Mouse (Mus musculus) layer of hippocampus, postnatal 36 days (tissue): ENCODE measurements at regions not wholly inside any gene's neighbourhood (a gene's known extent, or its start where the extent isn't known, plus 50 kb on each side); places are given as distances from the start of the nearest gene placed in this dataset.

Experiments used
- DNase-seq, 2 experiments: peaks; one replicate each; pipeline ENCODE4 v3.0.0; 2022

DNA sequence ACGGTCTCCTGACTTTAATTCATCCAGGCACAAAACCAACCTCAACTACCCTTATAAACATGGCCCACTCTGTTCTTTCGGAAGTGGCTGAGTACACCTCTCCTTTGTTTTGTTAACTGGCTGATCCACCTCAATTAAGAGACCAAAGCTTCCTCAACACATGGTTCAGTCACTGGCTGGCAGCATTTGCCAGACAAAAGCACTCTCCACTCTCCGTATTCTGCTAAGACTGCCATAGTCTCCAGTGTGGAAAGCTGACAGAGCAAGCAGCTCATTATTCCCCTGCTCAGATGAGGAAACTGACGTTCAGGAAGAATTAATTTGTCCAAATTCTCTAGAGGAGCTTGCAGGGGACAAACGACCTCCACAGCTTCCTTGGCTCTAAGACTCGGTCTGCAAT is 56.5 kb upstream of the Clint1 start:
- no peak for DNase-seq

DNA sequence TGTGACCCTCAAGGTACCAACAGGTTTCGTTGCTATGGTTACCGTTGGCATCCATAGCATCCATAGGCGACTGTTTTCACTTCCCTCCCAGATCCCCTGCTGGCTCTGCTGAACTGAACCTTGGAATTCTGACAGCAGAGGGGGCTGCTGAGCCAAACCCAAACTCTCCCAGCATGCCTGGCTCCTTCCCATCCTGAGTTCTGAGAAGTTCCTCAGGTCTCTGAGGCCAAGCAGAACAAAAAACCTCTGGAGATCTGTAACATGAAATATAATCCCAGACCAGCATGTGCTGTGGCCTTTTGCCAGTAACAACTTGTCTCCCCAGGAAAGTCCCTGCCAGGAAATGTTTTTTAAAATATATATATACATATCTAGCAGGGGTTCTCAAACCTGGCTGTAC is 56.1 kb upstream of the Clint1 start:
- peak; percentile 20 to 43 for DNase-seq

DNA sequence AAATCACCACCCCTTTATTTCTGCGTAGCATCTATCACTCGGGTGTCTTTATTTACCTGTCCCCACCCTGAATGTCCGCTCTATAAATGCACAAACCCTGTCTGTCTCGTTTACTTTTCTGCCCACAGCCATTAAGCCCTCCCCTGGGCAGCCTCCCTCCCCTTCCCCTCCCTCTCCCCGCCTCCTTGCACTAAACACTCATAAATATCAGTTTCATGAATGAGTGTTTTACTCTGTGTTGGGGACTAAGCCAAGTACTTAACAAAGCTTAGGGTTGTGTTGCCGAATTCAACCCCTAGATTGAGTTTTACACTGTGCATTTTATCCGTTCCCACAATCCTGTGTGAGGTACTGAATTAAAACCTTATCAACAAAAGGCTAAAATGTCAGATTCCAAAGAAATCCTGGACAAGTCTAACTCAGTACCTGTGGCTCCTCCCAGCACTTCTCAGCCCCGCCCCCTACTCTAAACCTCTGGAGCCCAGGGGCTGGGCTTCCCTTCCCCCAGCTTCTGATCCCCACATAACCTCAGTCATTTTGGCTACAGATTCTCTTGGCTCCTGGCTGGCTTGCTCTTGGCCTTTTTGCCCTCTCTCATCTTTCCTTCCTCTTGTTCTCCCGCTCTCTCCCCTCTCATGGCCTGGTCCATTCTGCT is 52.0 kb upstream of the Clint1 start:
- no peak for DNase-seq
